20 mouse cellular contexts compared by ENCODE assay signal in genomic region chr15:96542135-96542534, GRCm38 (mm10).
DNase-seq lines count a peak whose midpoint lies in the region; ATAC-seq and TF ChIP-seq lines count a peak whose summit lies in the region.
"Had no signal": no experiment of that assay in that cellular context is flagged by ENCODE, and none has a peak within 500 bp of the region (broad histone marks: within the 10 kb centered on the region; RNA-seq: fewer than 3 reads in every experiment).

No protein-coding gene starts in this region.

- H3K27ac ChIP-seq in forebrain, embryonic 15.5 days (replicated peaks), result no peak overlapping the region
- no peak overlapping the region for H3K27ac ChIP-seq in forebrain, postnatal 0 days (ENCODE audit: low read depth, low read length)
- H3K27ac ChIP-seq in stomach, postnatal 0 days (replicated peaks), result no peak overlapping the region
- H3K27ac ChIP-seq: embryonic facial prominence, embryonic 12.5 days; heart, embryonic 10.5 days; hindbrain, embryonic 14.5 days; intestine, embryonic 15.5 days had no signal

- no peaks in the 10 kb centered on the region for H3K9me3 ChIP-seq in forebrain, embryonic 15.5 days
- no peaks in the 10 kb centered on the region for H3K9me3 ChIP-seq in forebrain, postnatal 0 days (ENCODE audit: low read length)
- no peaks in the 10 kb centered on the region for H3K9me3 ChIP-seq in stomach, postnatal 0 days (ENCODE audit: control insufficient read depth, low read length)
- H3K9me3 ChIP-seq: embryonic facial prominence, embryonic 12.5 days; heart, embryonic 10.5 days; intestine, embryonic 15.5 days had no signal

- H3K9ac ChIP-seq in forebrain, embryonic 15.5 days (replicated peaks), result no peak overlapping the region
- H3K9ac ChIP-seq in forebrain, postnatal 0 days, result no peak overlapping the region
- no peak overlapping the region for H3K9ac ChIP-seq in stomach, postnatal 0 days (ENCODE audit: low read length)
- H3K9ac ChIP-seq: embryonic facial prominence, embryonic 12.5 days; hindbrain, embryonic 14.5 days; intestine, embryonic 15.5 days had no signal

- H3K4me3 ChIP-seq in forebrain, embryonic 15.5 days, result no peak overlapping the region
- no peak overlapping the region for H3K4me3 ChIP-seq in forebrain, postnatal 0 days (ENCODE audit: low read depth, low read length)
- H3K4me3 ChIP-seq in stomach, postnatal 0 days (ENCODE audit: low read depth, low read length), result no peak overlapping the region
- H3K4me3 ChIP-seq: embryonic facial prominence, embryonic 12.5 days; heart, embryonic 10.5 days; intestine, embryonic 15.5 days had no signal

- DNase-seq in forebrain, postnatal 0 days, result no peak
- DNase-seq in layer of hippocampus, adult 11-12 months (ENCODE audit: low spot score), result peak; percentile 26
- DNase-seq in layer of hippocampus, postnatal 36 days, result no peak
- peak; percentile 88 for DNase-seq in brain, adult 2 months (ENCODE audit: low read depth, low spot score)
- no peak for DNase-seq in stomach, postnatal 0 days (ENCODE audit: low spot score)
- DNase-seq: adrenal gland, postnatal 14 days; cerebellum, adult 11 months; cerebellum, adult 8-10 months; cerebellum, postnatal 14 days; gastrocnemius, postnatal 36 days; heart, adult 18-20 months; heart, postnatal 10 days had no signal

- TF ChIP-seq EP300 in stomach, postnatal 0 days (optimal IDR thresholded peaks at IDR 0.05), result no peak

- no peaks in the 10 kb centered on the region for H3K4me1 ChIP-seq in forebrain, embryonic 15.5 days
- no peaks in the 10 kb centered on the region for H3K4me1 ChIP-seq in forebrain, postnatal 0 days (ENCODE audit: insufficient read depth)
- no peaks in the 10 kb centered on the region for H3K4me1 ChIP-seq in stomach, postnatal 0 days (replicated peaks; ENCODE audit: control insufficient read depth, insufficient read depth)
- H3K4me1 ChIP-seq: embryonic facial prominence, embryonic 12.5 days; heart, embryonic 10.5 days had no signal

- H3K4me2 ChIP-seq in forebrain, embryonic 15.5 days (replicated peaks), result no peak overlapping the region
- no peak overlapping the region for H3K4me2 ChIP-seq in forebrain, postnatal 0 days (ENCODE audit: low read depth)
- no peak overlapping the region for H3K4me2 ChIP-seq in stomach, postnatal 0 days (replicated peaks; ENCODE audit: low read depth)
- H3K4me2 ChIP-seq: embryonic facial prominence, embryonic 12.5 days; hindbrain, embryonic 14.5 days; intestine, embryonic 15.5 days had no signal

- 62% methylated on average over 8 of the region's 8 CpGs for WGBS in forebrain, embryonic 15.5 days
- WGBS in forebrain, postnatal 0 days, result 51% methylated on average over 8 of the region's 8 CpGs
- WGBS in stomach, postnatal 0 days, result 83% methylated on average over 8 of the region's 8 CpGs

- H3K36me3 ChIP-seq in forebrain, embryonic 15.5 days, result no peaks in the 10 kb centered on the region
- H3K36me3 ChIP-seq in forebrain, postnatal 0 days (ENCODE audit: insufficient read depth), result no peaks in the 10 kb centered on the region
- no peaks in the 10 kb centered on the region for H3K36me3 ChIP-seq in stomach, postnatal 0 days (ENCODE audit: control insufficient read depth, insufficient read depth, low read length)
- H3K36me3 ChIP-seq: embryonic facial prominence, embryonic 12.5 days; heart, embryonic 10.5 days; intestine, embryonic 15.5 days had no signal

- ATAC-seq in forebrain, embryonic 15.5 days (replicated peaks), result 0 out of 2 replicates have a peak, but pooled peaks have one; percentile 4
- ATAC-seq in forebrain, postnatal 0 days, result no peak
- ATAC-seq in megakaryocyte progenitor cell, adult 5-6 weeks (replicated peaks; ENCODE audit: poor library complexity), result no peak
- ATAC-seq in stomach, postnatal 0 days (ENCODE audit: low FRiP score, low TSS enrichment), result no peak
- ATAC-seq: activated CD4-positive, CD25-positive, alpha-beta regulatory T cell, adult 4 months; intestine, embryonic 15.5 days; Patski had no signal

- no peaks in the 10 kb centered on the region for H3K27me3 ChIP-seq in forebrain, embryonic 15.5 days
- H3K27me3 ChIP-seq in forebrain, postnatal 0 days (ENCODE audit: insufficient read depth, low read length), result no peaks in the 10 kb centered on the region
- no peaks in the 10 kb centered on the region for H3K27me3 ChIP-seq in stomach, postnatal 0 days (ENCODE audit: control insufficient read depth, insufficient read depth, low read length)
- H3K27me3 ChIP-seq: embryonic facial prominence, embryonic 12.5 days; intestine, embryonic 15.5 days; Patski had no signal

- TF ChIP-seq CTCF in forebrain, postnatal 0 days (IDR thresholded peaks at IDR 0.05; ENCODE audit: low read depth), result no peak
- TF ChIP-seq CTCF in stomach, postnatal 0 days (IDR thresholded peaks at IDR 0.05; ENCODE audit: low read depth), result no peak

Comparison
In these comparisons a context has a peak if more than half of its experiments do, and no peak if none do; other contexts are left out.
1. DNase-seq: peak in layer of hippocampus, adult 11-12 months (single experiment) and brain, adult 2 months (single experiment); none in forebrain, postnatal 0 days (single experiment), layer of hippocampus, postnatal 36 days (0 of 2) and stomach, postnatal 0 days (single experiment).